Mouse (Mus musculus) hindbrain, embryonic 14.5 days (tissue): Measurements from ENCODE around the gene Traf5. TPM values are rescaled to one million over a fixed set of nuclear protein-coding genes. Genes with fewer than 3 reads are reported as not detected.

Source experiments
- ATAC-seq: fragments of 200-750 bp; cut with Nextera tagmentation; 2 replicates; pipeline ENCODE4 v1.8.0; 2017; ENCODE audit warnings: moderate number of reproducible peaks, mild to moderate bottlenecking, moderate TSS enrichment, moderate library complexity; ENCODE audit not compliant: low FRiP score
- DNase-seq: peaks from one replicate; pipeline ENCODE4 v3.0.0-alpha.2; 2015; ENCODE audit warnings: low spot score
- H3K27ac ChIP-seq: fragments of 300-500 bp; sonication (generic); 2 replicates; pipeline ENCODE4 v1.5.1; 2014; ENCODE audit warnings: mild to moderate bottlenecking, moderate library complexity
- H3K27me3 ChIP-seq: fragments of 300-500 bp; sonication (generic); 2 replicates; pipeline ENCODE4 v1.6.1; 2014; ENCODE audit warnings: mild to moderate bottlenecking, low read length, mixed read lengths; ENCODE audit not compliant: control insufficient read depth, insufficient read depth
- H3K36me3 ChIP-seq: fragments of 300-500 bp; sonication (generic); replicated peaks from 2 replicates; pipeline ENCODE4 v1.6.1; 2014; ENCODE audit not compliant: control insufficient read depth, insufficient read depth
- H3K4me1 ChIP-seq: fragments of 300-500 bp; sonication (generic); replicated peaks from 2 replicates; pipeline ENCODE4 v1.6.1; 2014; ENCODE audit warnings: antibody characterized with exemption, low read length, mixed read lengths; ENCODE audit not compliant: control insufficient read depth, insufficient read depth
- H3K4me2 ChIP-seq: fragments of 300-500 bp; sonication (generic); replicated peaks from 2 replicates; pipeline ENCODE4 v1.6.1; 2014; ENCODE audit warnings: mild to moderate bottlenecking, moderate library complexity
- H3K4me3 ChIP-seq: fragments of 300-500 bp; sonication (generic); replicated peaks from 2 replicates; pipeline ENCODE4 v1.5.1; 2014; ENCODE audit warnings: mild to moderate bottlenecking, low read length
- H3K9ac ChIP-seq: fragments of 300-500 bp; sonication (generic); 2 replicates; pipeline ENCODE4 v1.6.1; 2014
- H3K9me3 ChIP-seq: fragments of 300-500 bp; sonication (generic); 2 replicates; pipeline ENCODE4 v1.6.1; 2016; ENCODE audit warnings: low read length; ENCODE audit not compliant: control insufficient read depth
- WGBS: fragments of 180-500 bp; shearing (Covaris S2); extraction: QIAGEN DNeasy Blood & Tissue Kit; methylation state at CpG from one replicate; pipeline ENCODE4 v1.1.7; 2014; 5-methylcytosine and 5-hydroxymethylcytosine counted together
- microRNA-seq: library from miRNA; unstranded; fragments of <30 nt; microRNA quantifications from one replicate; pipeline ENCODE4, GENCODE M21; 2016
- polyA plus RNA-seq: library from polyadenylated mRNA; unstranded; fragments of >200 nt; fragmentation: Nextera tagmentation; extraction: Ambion mirVana; gene quantifications from 2 replicates; pipeline ENCODE4 v1.2.1, GENCODE M21; 2014

Traf5 gene
- polyA plus RNA-seq, 1 experiment from 2014 or later, result 2.9 TPM

- no peak overlapping the region for H3K4me3 ChIP-seq
- WGBS, result 77% methylated on average over 8 of the region's 8 CpGs
- no peak overlapping the region for H3K27ac ChIP-seq
- DNase-seq (no peak), ATAC-seq (no peak)
- H3K9ac ChIP-seq, result no peak overlapping the region
- no peaks in the 10 kb centered on the region for H3K36me3 ChIP-seq
- no peaks in the 10 kb centered on the region for H3K4me1 ChIP-seq
- H3K27me3 ChIP-seq, result no peaks in the 10 kb centered on the region
- no peaks in the 10 kb centered on the region for H3K9me3 ChIP-seq
- H3K4me2 ChIP-seq, result no peak overlapping the region
Observed at GRCm38 (mm10) chr1:191948600-191948999, 143.8 kb downstream of the Traf5 start.

- no peak for DNase-seq
- Histone ChIP-seq H3K27ac (no peak overlapping the region), H3K27me3 (no peaks in the 10 kb centered on the region), H3K4me1 (no peaks in the 10 kb centered on the region), H3K9me3 (no peaks in the 10 kb centered on the region), H3K36me3 (no peaks in the 10 kb centered on the region), H3K9ac (no peak overlapping the region), H3K4me3 (no peak overlapping the region), H3K4me2 (no peak overlapping the region)
- 73% methylated on average over 8 of the region's 8 CpGs for WGBS
- ATAC-seq, result no peak
Observed at GRCm38 (mm10) chr1:191947796-191948195, 144.6 kb downstream of the Traf5 start.

Small RNAs within 50 kb of the gene (microRNA-seq; reads per million reads assigned to microRNA genes)
- not detected for gene Mir3473c

Other genes starting within 250 kb of the Traf5 start
- gene Slc30a1, start 185.8 kb downstream of the Traf5 start, polyA plus RNA-seq, result 3.5 and 3.7 TPM in 2 replicates
- 2.6 and 5.3 TPM in 2 replicates for gene Rd3, start 115.2 kb downstream of the Traf5 start, polyA plus RNA-seq
- 36.9 and 40.2 TPM in 2 replicates for gene Rcor3, start 45.5 kb upstream of the Traf5 start, polyA plus RNA-seq
- gene Kcnh1, start 98.2 kb upstream of the Traf5 start, polyA plus RNA-seq, result 2.8 and 3.7 TPM in 2 replicates